16 mouse cellular contexts compared by ENCODE assay signal in genomic region chr10:65114586-65114985, GRCm38 (mm10).
"Had no signal": no experiment of that assay in that cellular context is flagged by ENCODE, and none has a peak within 500 bp of the region (broad histone marks: within the 10 kb centered on the region; RNA-seq: fewer than 3 reads in every experiment).

No protein-coding gene starts in this region.

- H3K9ac ChIP-seq: neural tube, embryonic 13.5 days; neural tube, embryonic 15.5 days; stomach, embryonic 15.5 days had no signal

- H3K36me3 ChIP-seq: neural tube, embryonic 13.5 days; neural tube, embryonic 15.5 days; stomach, embryonic 15.5 days had no signal

- H3K4me1 ChIP-seq: neural tube, embryonic 13.5 days; neural tube, embryonic 15.5 days; stomach, embryonic 15.5 days had no signal

- DNase-seq: retina, postnatal 1 day; right cerebral cortex, adult 18-20 months; right cerebral cortex, postnatal 14 days; right cerebral cortex, postnatal 25 days; right cerebral cortex, postnatal 4 days; spleen, adult 18-20 months; thymus, adult 18-20 months; thymus, adult 2 months; thymus, postnatal 14 days; thymus, postnatal 25 days; thymus, postnatal 36 days; thymus, postnatal 4 days had no signal

- H3K4me2 ChIP-seq: neural tube, embryonic 13.5 days; neural tube, embryonic 15.5 days; stomach, embryonic 15.5 days had no signal

- H3K27ac ChIP-seq: neural tube, embryonic 13.5 days; neural tube, embryonic 15.5 days; stomach, embryonic 15.5 days; stomach, postnatal 0 days had no signal

- H3K27me3 ChIP-seq: neural tube, embryonic 13.5 days; neural tube, embryonic 15.5 days; stomach, embryonic 15.5 days had no signal

- H3K4me3 ChIP-seq: neural tube, embryonic 13.5 days; neural tube, embryonic 15.5 days; stomach, embryonic 15.5 days had no signal

- H3K9me3 ChIP-seq: neural tube, embryonic 13.5 days; neural tube, embryonic 15.5 days; stomach, embryonic 15.5 days had no signal
